Mouse (Mus musculus): ENCODE measurements around the gene Unc13c. TPM values are rescaled to one million over a fixed set of nuclear protein-coding genes. Genes with fewer than 3 reads are reported as not detected.

Unc13c gene
- polyA plus RNA-seq, 1 experiment from 2014 or later = 6.6 TPM

DNA sequence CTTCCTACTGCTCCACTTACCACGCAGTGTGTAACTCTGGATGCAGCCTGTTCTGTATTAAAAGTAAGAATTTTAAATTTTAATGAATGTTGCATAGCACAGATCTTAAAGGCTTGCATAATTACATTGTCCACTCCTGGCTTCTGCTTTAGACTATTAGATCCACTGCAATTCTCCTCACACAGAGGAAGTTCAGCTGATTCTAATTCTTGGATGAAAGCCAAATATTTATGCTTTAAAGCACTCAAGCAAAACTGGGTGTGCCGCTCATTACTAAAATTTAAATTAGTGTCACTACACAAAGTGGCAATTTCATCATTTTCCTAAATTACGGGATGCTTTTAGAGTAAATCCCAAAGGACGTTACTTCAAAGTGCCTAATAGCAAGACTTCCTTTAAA is 17.2 kb downstream of the Unc13c start:
- H3K4me3 ChIP-seq (replicated peaks) = no peak overlapping the region
- no peaks in the 10 kb centered on the region for H3K36me3 ChIP-seq
- no peaks in the 10 kb centered on the region for H3K9me3 ChIP-seq (replicated peaks)
- no peak overlapping the region for H3K4me2 ChIP-seq
- 65% methylated on average over 4 of the region's 4 CpGs for WGBS
- H3K27me3 ChIP-seq (replicated peaks) = no peaks in the 10 kb centered on the region
- ATAC-seq (ENCODE audit: low FRiP score) = no peak
- no peaks in the 10 kb centered on the region for H3K4me1 ChIP-seq
- no peak overlapping the region for H3K9ac ChIP-seq (replicated peaks)
- no peak overlapping the region for H3K27ac ChIP-seq (replicated peaks)

DNA sequence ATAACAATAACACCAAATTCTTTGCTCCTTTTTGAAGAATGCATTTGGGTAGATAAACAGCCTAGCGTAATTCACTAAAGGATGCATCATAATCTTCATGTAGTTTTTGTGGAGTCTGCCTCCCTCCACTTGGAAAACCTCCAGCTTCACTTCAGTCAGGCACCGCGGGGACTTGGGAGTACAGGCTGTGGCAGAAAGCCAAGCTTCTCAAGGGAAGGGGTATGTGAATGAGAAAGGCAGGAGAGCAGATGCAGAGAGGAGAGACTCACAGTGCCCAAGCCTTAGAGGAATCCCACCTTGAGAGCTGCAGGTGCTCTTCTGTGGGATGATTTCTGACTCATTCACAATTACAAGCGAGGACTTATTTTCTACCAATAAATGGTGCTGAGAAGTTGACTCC is 33.9 kb downstream of the Unc13c start:
- 62% methylated on average over 4 of the region's 4 CpGs for WGBS
- Histone ChIP-seq H3K27ac (replicated peaks) (no peak overlapping the region), H3K27me3 (replicated peaks) (no peaks in the 10 kb centered on the region), H3K9ac (replicated peaks) (no peak overlapping the region), H3K4me1 (peaks cover 4% of the 10 kb centered on the region), H3K4me2 (no peak overlapping the region), H3K9me3 (replicated peaks) (no peaks in the 10 kb centered on the region), H3K36me3 (peaks cover 28% of the 10 kb centered on the region), H3K4me3 (replicated peaks) (no peak overlapping the region)
- no peak for ATAC-seq (ENCODE audit: low FRiP score)

DNA sequence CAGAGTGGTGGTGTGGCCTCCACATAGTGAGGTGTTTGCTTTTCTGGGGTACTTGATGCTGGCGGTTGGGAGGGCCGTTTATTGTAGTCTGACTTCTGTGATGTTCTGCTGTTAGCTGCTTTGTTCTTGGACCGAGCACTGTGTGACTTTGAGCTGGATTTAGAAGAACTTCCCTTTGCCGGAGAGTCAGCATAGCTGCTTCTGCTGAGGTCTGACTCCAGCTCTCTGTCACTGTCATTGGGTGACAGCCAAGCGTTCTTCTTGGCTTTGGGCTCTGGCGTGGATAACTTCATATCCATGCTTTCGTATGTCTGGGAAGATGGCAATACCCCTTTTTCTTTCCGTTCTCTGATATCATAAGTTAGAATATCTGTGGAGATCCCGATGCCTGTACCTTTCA is 36.8 kb downstream of the Unc13c start:
- peaks cover 4% of the 10 kb centered on the region for H3K4me1 ChIP-seq

DNA sequence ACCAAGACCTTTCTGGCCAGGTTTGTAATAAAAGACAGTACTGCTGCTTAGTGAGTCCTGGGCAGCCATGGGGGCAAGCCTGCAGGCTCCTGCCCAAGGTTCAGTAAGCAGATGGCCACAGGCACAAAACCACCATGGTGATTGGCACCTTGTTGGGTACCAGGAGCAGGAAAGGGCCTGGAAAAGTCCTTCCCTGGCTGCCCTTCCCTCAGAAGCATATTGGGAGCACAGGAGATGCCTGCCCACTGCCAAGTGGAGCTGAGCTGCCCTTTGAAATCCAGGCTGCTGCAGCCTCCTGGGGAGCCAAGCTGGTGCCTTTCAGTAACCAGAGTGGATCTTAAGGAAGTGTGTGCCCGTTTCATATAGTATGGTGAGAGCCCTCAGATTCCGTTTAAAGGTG is 41.5 kb downstream of the Unc13c start:
- 76% methylated on average over 2 of the region's 2 CpGs for WGBS
- Histone ChIP-seq H3K36me3 (peaks cover 19% of the 10 kb centered on the region), H3K9me3 (replicated peaks) (no peaks in the 10 kb centered on the region), H3K27ac (replicated peaks) (no peak overlapping the region), H3K9ac (replicated peaks) (no peak overlapping the region), H3K4me2 (no peak overlapping the region), H3K4me1 (no peaks in the 10 kb centered on the region), H3K4me3 (replicated peaks) (no peak overlapping the region), H3K27me3 (replicated peaks) (no peaks in the 10 kb centered on the region)
- no peak for ATAC-seq (ENCODE audit: low FRiP score)

More for the DNA sequence above, 36.8 kb downstream of the Unc13c start:
- 94% methylated on average over 9 of the region's 9 CpGs for WGBS
- peaks cover 28% of the 10 kb centered on the region for H3K36me3 ChIP-seq
- H3K4me2 ChIP-seq = no peak overlapping the region
- no peak overlapping the region for H3K27ac ChIP-seq (replicated peaks)
- H3K9me3 ChIP-seq (replicated peaks) = no peaks in the 10 kb centered on the region
- no peak for ATAC-seq (ENCODE audit: low FRiP score)
- H3K4me3 ChIP-seq (replicated peaks) = no peak overlapping the region
- no peaks in the 10 kb centered on the region for H3K27me3 ChIP-seq (replicated peaks)
- no peak overlapping the region for H3K9ac ChIP-seq (replicated peaks)

DNA sequence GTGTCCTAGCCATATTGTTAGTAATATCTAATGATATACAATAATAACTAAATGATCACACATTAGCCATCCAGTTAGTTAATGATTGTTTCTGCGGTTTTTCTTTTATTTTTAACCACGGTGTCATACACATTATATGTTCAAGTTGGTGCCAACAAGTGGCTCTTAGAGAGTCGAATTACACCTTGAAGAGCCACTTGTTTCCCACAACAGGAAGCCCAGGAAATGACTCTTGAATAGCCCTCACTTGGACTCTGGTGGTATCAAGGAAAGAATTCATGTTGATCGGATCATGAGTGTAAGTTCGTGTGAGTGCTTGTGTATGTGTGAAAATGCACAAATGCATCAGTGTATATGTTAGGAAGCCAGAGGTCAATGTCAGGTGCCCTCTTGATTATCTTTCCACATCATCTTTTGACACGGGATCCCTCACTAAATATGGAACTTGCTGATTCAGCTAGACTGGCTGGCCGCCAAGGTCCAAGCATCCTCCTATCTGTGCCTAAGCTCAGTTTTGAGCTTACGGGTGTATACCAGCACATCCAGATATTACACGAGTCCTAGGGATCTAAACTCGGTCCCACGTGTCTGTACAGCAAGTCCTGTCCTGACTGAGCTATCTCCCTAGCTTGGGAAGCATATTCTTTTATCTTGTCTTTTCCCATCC is 46.2 kb downstream of the Unc13c start:
- no peak for ATAC-seq (ENCODE audit: low FRiP score)
- Histone ChIP-seq H3K4me2 (no peak overlapping the region), H3K27me3 (replicated peaks) (no peaks in the 10 kb centered on the region), H3K4me1 (no peaks in the 10 kb centered on the region), H3K4me3 (replicated peaks) (no peak overlapping the region), H3K9me3 (replicated peaks) (no peaks in the 10 kb centered on the region), H3K9ac (replicated peaks) (no peak overlapping the region), H3K27ac (replicated peaks) (no peak overlapping the region), H3K36me3 (no peaks in the 10 kb centered on the region)
- WGBS = 89% methylated on average over 11 of the region's 11 CpGs

DNA sequence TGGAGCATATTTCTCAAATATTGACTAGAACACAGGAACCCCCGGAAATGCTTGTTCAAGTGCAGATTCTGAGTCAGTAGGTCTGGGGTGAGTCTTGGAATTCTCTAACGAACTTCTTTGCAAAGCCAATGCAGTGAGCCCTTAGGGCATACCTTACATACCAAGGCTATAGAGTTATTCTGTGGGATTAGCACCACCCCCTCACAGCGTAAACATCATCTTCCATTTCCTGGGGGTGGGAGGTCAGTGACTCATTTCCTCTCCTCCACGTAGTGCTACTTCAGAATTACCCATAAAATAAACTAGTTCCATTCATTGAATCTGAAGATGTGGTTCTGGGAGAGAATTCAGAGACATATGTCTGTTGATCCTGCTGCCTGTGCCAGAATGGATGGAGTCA is 62.8 kb downstream of the Unc13c start:
- no peaks in the 10 kb centered on the region for H3K36me3 ChIP-seq
- no peak overlapping the region for H3K27ac ChIP-seq (replicated peaks)
- WGBS = 78% methylated on average over 4 of the region's 4 CpGs
- no peaks in the 10 kb centered on the region for H3K9me3 ChIP-seq (replicated peaks)
- no peak for ATAC-seq (ENCODE audit: low FRiP score)
- H3K27me3 ChIP-seq (replicated peaks) = no peaks in the 10 kb centered on the region
- no peaks in the 10 kb centered on the region for H3K4me1 ChIP-seq
- H3K9ac ChIP-seq (replicated peaks) = no peak overlapping the region
- no peak overlapping the region for H3K4me2 ChIP-seq
- H3K4me3 ChIP-seq (replicated peaks) = no peak overlapping the region

DNA sequence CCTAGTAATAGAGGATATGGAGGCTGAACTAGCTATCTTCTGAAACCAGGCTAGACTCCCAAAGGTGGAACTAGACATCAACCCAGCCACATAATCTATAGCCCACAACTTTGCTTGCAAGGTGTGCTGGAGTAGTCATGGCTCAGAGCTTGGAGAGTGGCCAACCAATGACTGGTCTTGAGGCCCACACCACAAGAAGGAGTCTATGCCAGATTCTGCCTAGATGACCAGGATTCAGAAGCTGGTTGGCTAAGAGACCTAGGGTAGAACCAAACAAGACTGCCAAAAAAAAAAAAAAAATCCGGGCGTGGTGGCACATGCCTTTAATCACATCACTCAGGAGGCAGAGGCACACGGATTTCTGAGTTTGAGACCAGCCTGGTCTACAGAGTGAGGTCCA is 70.2 kb downstream of the Unc13c start:
- ATAC-seq (ENCODE audit: low FRiP score) = no peak
- Histone ChIP-seq H3K4me3 (replicated peaks) (no peak overlapping the region), H3K36me3 (no peaks in the 10 kb centered on the region), H3K27ac (replicated peaks) (no peak overlapping the region), H3K9ac (replicated peaks) (no peak overlapping the region), H3K27me3 (replicated peaks) (no peaks in the 10 kb centered on the region), H3K4me1 (no peaks in the 10 kb centered on the region), H3K4me2 (no peak overlapping the region), H3K9me3 (replicated peaks) (0 out of 2 replicates have a peak, but pooled peaks cover 4% of the 10 kb centered on the region)
- 87% methylated on average over 3 of the region's 3 CpGs for WGBS

DNA sequence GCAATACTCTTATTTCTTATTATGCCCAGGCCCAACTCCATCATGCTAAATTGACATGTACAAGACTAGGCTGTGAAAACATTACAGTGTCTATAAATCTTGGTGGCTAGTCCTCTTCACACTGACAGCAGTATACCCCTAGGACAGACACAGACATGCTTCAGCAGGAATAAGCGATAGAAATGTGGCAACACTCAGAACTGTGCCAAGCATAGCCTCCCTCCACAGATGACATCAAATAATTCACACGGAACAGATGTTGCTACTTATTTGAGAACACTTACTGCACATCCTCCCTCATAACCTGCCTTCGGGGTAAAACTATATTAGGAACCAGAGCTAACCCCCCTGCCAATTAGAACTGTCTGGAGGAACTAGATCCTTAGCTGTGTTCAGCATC is 72.6 kb downstream of the Unc13c start:
- peak; percentile 47; the same call in 1 of the 2 replicates for ATAC-seq (ENCODE audit: low FRiP score)
- 62% methylated on average over 3 of the region's 3 CpGs for WGBS
- Histone ChIP-seq H3K4me2 (no peak overlapping the region), H3K36me3 (no peaks in the 10 kb centered on the region), H3K27ac (replicated peaks) (no peak overlapping the region), H3K4me3 (replicated peaks) (no peak overlapping the region), H3K9ac (replicated peaks) (no peak overlapping the region), H3K4me1 (no peaks in the 10 kb centered on the region), H3K9me3 (replicated peaks) (0 out of 2 replicates have a peak, but pooled peaks cover 4% of the 10 kb centered on the region), H3K27me3 (replicated peaks) (no peaks in the 10 kb centered on the region)

DNA sequence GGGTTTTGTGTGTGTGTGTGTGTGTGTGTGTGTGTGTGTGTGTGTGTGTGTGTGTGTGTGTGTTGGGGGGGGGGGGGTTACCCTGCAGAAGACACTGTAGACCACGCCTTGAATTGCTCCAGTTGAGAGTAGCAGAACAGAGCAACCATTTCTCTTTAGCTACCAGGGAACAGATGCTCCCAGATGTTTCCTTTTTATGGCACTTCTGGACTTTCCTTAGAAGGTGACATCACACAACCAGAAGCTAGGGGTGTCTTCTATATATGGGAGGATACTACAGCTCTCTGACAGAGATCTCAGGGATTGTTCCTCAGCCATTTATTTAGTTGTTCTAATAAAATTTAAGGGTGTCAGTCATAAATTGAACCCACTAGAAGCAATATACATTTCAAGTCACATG is 85.2 kb downstream of the Unc13c start:
- Histone ChIP-seq H3K4me2 (no peak overlapping the region), H3K27ac (replicated peaks) (no peak overlapping the region), H3K27me3 (replicated peaks) (no peaks in the 10 kb centered on the region), H3K4me1 (peaks cover 7% of the 10 kb centered on the region; the same call in 1 of the 2 replicates), H3K36me3 (no peaks in the 10 kb centered on the region), H3K9me3 (replicated peaks) (no peaks in the 10 kb centered on the region), H3K4me3 (replicated peaks) (no peak overlapping the region), H3K9ac (replicated peaks) (no peak overlapping the region)
- ATAC-seq (ENCODE audit: low FRiP score) = no peak
- WGBS = 100% methylated on average over 1 of the region's 1 CpGs

DNA sequence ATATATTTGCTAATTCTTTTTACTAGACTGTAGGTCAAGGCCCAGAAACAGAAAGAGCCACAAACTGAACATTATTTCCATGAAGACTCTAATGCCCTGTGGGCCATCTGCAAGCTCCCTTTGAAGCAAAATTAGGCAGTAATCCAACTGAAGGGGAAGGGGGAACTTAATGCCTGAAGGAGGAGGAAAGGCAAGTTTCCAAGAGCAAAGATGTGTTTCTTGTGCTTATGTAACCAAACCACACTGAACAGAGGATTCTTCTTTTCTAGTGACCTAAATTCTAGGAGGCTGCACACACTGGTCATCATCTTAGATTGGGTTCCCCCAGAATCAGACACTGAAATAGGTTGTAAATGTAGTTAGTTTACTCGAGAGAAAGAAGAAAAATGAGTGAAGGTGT is 85.6 kb downstream of the Unc13c start:
- no peak for ATAC-seq (ENCODE audit: low FRiP score)
- Histone ChIP-seq H3K36me3 (no peaks in the 10 kb centered on the region), H3K27ac (replicated peaks) (0 out of 2 replicates have a peak overlapping the region, but pooled peaks have one; percentile 9), H3K4me1 (peaks cover 7% of the 10 kb centered on the region; the same call in 1 of the 2 replicates), H3K4me3 (replicated peaks) (no peak overlapping the region), H3K9me3 (replicated peaks) (no peaks in the 10 kb centered on the region), H3K27me3 (replicated peaks) (no peaks in the 10 kb centered on the region), H3K4me2 (no peak overlapping the region), H3K9ac (replicated peaks) (no peak overlapping the region)
- 78% methylated on average over 1 of the region's 1 CpGs for WGBS

DNA sequence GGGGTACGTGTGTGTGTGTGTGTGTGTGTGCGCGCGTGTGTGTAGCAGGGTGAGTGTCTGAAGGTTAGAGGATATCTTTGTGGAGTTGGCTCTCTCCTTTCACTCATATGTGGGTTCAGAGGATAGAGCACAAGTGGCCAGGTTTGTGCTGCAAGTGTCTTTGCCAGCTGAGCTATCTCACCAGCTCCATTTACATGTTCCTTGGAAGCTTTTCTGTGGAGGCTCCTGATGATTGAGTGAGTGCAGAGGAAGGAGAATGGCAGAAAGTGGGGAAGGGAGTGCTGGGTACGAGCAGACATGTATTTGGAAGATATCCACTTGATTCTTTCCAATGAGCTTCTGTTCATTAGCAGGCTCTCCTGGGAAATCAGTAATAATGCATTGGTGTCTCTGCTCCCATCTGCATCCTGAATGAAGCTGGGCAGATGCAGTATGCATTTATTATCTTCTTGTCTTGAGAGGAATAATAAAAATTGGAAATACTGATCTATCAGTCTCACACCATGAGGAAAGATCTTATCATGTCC is 86.3 kb downstream of the Unc13c start:
- WGBS = 77% methylated on average over 5 of the region's 5 CpGs
- Histone ChIP-seq H3K4me1 (peaks cover 7% of the 10 kb centered on the region; the same call in 1 of the 2 replicates), H3K27me3 (replicated peaks) (no peaks in the 10 kb centered on the region), H3K4me3 (replicated peaks) (no peak overlapping the region), H3K9ac (replicated peaks) (no peak overlapping the region), H3K9me3 (replicated peaks) (no peaks in the 10 kb centered on the region), H3K27ac (replicated peaks) (no peak overlapping the region; the same call in 1 of the 2 replicates), H3K36me3 (no peaks in the 10 kb centered on the region), H3K4me2 (no peak overlapping the region)
- ATAC-seq (ENCODE audit: low FRiP score) = no peak

DNA sequence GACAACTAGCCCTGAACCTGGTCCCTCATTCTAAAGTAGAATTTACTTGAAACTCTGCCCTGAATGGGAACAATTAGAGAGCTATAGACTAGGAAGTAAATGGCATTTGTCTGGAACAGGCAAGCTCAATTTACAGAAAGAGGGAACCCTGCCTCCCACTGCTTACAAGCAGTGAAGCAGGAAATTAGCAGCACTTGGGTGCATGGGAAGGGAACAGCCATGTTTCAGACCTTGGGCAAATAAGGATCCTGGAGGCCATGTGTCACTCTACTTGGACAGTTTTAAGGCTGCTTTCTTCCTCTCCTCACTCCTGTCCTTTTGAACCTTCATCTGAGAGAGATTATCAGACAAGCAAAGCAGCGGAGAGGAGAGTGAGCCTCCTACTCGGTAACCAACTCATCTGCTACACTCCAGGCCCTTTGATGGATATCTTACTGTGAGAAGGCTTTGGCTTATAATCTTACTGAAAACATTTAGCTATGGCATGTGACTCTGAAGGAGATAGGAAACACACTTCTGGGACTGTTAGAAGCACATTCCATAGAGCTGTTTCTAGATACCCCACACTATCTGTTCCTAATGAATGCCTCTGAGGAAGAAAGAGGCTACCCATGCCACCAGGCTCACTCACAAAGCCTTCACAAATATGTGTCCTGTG is 101.2 kb downstream of the Unc13c start:
- Histone ChIP-seq H3K9ac (replicated peaks) (no peak overlapping the region), H3K27ac (replicated peaks) (peak overlapping the region; percentile 62), H3K4me2 (no peak overlapping the region), H3K27me3 (replicated peaks) (no peaks in the 10 kb centered on the region), H3K4me3 (replicated peaks) (no peak overlapping the region), H3K36me3 (no peaks in the 10 kb centered on the region), H3K9me3 (replicated peaks) (no peaks in the 10 kb centered on the region), H3K4me1 (no peaks in the 10 kb centered on the region)
- peak; percentile 45 for ATAC-seq (ENCODE audit: low FRiP score)
- 42% methylated on average over 2 of the region's 2 CpGs for WGBS
